Mouse (Mus musculus) adrenal gland, adult (tissue): ENCODE measurements at regions not wholly inside any gene's neighbourhood (a gene's known extent, or its start where the extent isn't known, plus 50 kb on each side); places are given as distances from the start of the nearest gene placed in this dataset.
"Not testable (repeated sequence)": the region's sequence is repeated elsewhere in the genome, so short reads cannot be mapped to it uniquely, and the experiment has no call there.

Experiments
- DNase-seq, 2 experiments: peaks; one replicate each; pipeline ENCODE4 v3.0.0; 2022 to 2023; ENCODE audit warnings: low spot score in 1 of 2; ENCODE audit not compliant: inconsistent age in 2 of 2

- DNase-seq: not testable (repeated sequence)
Observed at GRCm38 (mm10) chr5:104576991-104577390, 68.8 kb downstream of the BC005561 start.

DNA sequence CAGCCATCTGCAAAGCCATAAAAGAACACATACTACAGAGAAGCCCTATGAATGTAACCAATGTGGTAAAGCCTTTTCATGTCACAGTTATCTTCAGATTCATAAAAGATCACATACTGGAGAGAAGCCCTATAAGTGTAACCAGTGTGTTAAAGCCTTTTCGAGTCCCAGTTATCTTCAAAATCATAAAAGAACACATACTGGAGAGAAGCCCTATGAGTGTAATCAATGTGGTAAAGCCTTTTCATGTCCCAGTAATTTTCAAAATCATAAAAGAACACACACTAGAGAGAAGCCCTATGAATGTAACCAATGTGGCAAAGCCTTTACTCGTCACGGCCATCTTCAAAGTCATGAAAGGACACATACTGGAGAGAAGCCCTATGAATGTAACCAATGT lies 74.2 kb downstream of the BC005561 start:
- peak in 1 of 2 experiments; percentile 23 for DNase-seq

GRCm38 (mm10) chr5:104609177-104609576 lies 101.0 kb downstream of the BC005561 start:
- DNase-seq: no peak
